Mouse (Mus musculus) MEL (cell line): ENCODE data around the gene Larp4b. TPM values are rescaled to one million over a fixed set of nuclear protein-coding genes. Genes with fewer than 3 reads are reported as not detected.

ENCODE experiments used
- DNase-seq: peaks from one replicate; pipeline ENCODE4 v3.0.0; 2011; ENCODE audit warnings: low read depth, low spot score
- H3K27ac ChIP-seq: 2 replicates; pipeline ENCODE4 v1.5.1; 2012; ENCODE audit warnings: low read depth, mild to moderate bottlenecking, control low read depth, low read length, moderate library complexity; ENCODE audit not compliant: control insufficient read depth
- H3K27me3 ChIP-seq, 2 experiments: fragments of 150-350 bp in 1 of 2; sonication (generic) in 1 of 2; 2 replicates each; pipeline ENCODE4 v1.6.1; 2012; ENCODE audit warnings: low read length in 2 of 2, mild to moderate bottlenecking in 2 of 2, improper control_type of control experiment in 1 of 2, moderate library complexity in 1 of 2; ENCODE audit not compliant: insufficient read depth in 2 of 2, control insufficient read depth in 1 of 2
- H3K36me3 ChIP-seq, 2 experiments: 2 replicates each; pipeline ENCODE4 v1.6.1; 2012 to 2014; ENCODE audit warnings: low read length in 2 of 2, improper control_type of control experiment in 1 of 2, inconsistent platforms in 1 of 2, mild to moderate bottlenecking in 1 of 2; ENCODE audit not compliant: insufficient read depth in 2 of 2, control insufficient read depth in 1 of 2
- H3K4me1 ChIP-seq, 2 experiments: fragments of 150-350 bp in 1 of 2; sonication (generic) in 1 of 2; 2 replicates each; pipeline ENCODE4 v1.6.1; 2012; ENCODE audit warnings: low read length in 2 of 2, improper control_type of control experiment in 1 of 2, mild to moderate bottlenecking in 1 of 2; ENCODE audit not compliant: insufficient read depth in 2 of 2, control insufficient read depth in 1 of 2
- H3K4me3 ChIP-seq, 2 experiments: fragments of 150-350 bp in 1 of 2; sonication (generic) in 1 of 2; 2 replicates each; pipeline ENCODE4 v1.5.1; 2012; ENCODE audit warnings: low read depth in 2 of 2, low read length in 2 of 2, mild to moderate bottlenecking in 2 of 2, moderate library complexity in 2 of 2, control low read depth in 1 of 2, improper control_type of control experiment in 1 of 2; ENCODE audit not compliant: control insufficient read depth in 1 of 2, insufficient read depth in 1 of 2
- H3K79me2 ChIP-seq: 2 replicates; pipeline ENCODE4 v1.6.1; 2012; ENCODE audit warnings: mild to moderate bottlenecking, low read length, moderate library complexity; ENCODE audit not compliant: control insufficient read depth, poor library complexity, insufficient read depth
- H3K9ac ChIP-seq: 2 replicates; pipeline ENCODE4 v1.6.1; 2012; ENCODE audit warnings: low read depth, mild to moderate bottlenecking, control low read depth, low read length, moderate library complexity; ENCODE audit not compliant: control insufficient read depth, poor library complexity, severe bottlenecking
- H3K9me3 ChIP-seq: fragments of 150-350 bp; sonication (generic); replicated peaks from 2 replicates; pipeline ENCODE4 v1.6.1; 2012; ENCODE audit warnings: mild to moderate bottlenecking, low read length, improper control_type of control experiment, moderate library complexity; ENCODE audit not compliant: insufficient read depth
- CTCF ChIP-seq, 3 experiments: IDR thresholded peaks in 2 of 3; conservative IDR thresholded peaks in 1 of 3; 2 replicates each; pipeline ENCODE4 v1.5.1; 2011 to 2012; ENCODE audit warnings: low read length in 3 of 3, low read depth in 2 of 3, mild to moderate bottlenecking in 2 of 3, improper control_type of control experiment in 1 of 3, inconsistent platforms in 1 of 3, mixed read lengths in 1 of 3, moderate library complexity in 1 of 3; ENCODE audit not compliant: control insufficient read depth in 1 of 3, insufficient read depth in 1 of 3, poor library complexity in 1 of 3, severe bottlenecking in 1 of 3
- GATA1 ChIP-seq: IDR thresholded peaks from 2 replicates; pipeline ENCODE4 v1.6.1; 2011; ENCODE audit warnings: low read depth, low read length, improper control_type of control experiment
- HCFC1 ChIP-seq: IDR thresholded peaks from 2 replicates; pipeline ENCODE4 v1.6.1; 2012; ENCODE audit warnings: low read depth, mild to moderate bottlenecking, inconsistent platforms, low read length, improper control_type of control experiment, moderate library complexity
- KAT2A ChIP-seq: conservative IDR thresholded peaks from 2 replicates; pipeline ENCODE4 v1.6.1; 2012; ENCODE audit warnings: low read depth, low read length, improper control_type of control experiment, inconsistent platforms
- MAX ChIP-seq: IDR thresholded peaks from 2 replicates; pipeline ENCODE4 v1.6.1; 2011; ENCODE audit warnings: low read length, improper control_type of control experiment
- MYB ChIP-seq: IDR thresholded peaks from 2 replicates; pipeline ENCODE4 v1.6.1; 2011; ENCODE audit warnings: mild to moderate bottlenecking, low read depth, low read length, improper control_type of control experiment
- MYC ChIP-seq: IDR thresholded peaks from 2 replicates; pipeline ENCODE4 v1.6.1; 2011; ENCODE audit warnings: low read depth, mild to moderate bottlenecking, low read length, improper control_type of control experiment, moderate library complexity
- NELFE ChIP-seq: IDR thresholded peaks from 2 replicates; pipeline ENCODE4 v1.6.1; 2011; ENCODE audit warnings: low read depth, low read length, improper control_type of control experiment
- NRF1 ChIP-seq: IDR thresholded peaks from 2 replicates; pipeline ENCODE4 v1.6.1; 2014; ENCODE audit warnings: low read depth, mild to moderate bottlenecking, inconsistent platforms, low read length, improper control_type of control experiment, moderate library complexity; ENCODE audit not compliant: poor library complexity, insufficient read depth, severe bottlenecking
- POLR2AphosphoS5 ChIP-seq: IDR thresholded peaks from 2 replicates; pipeline ENCODE4 v1.6.1; 2012; ENCODE audit warnings: low read depth, borderline replicate concordance, mild to moderate bottlenecking, inconsistent platforms, low read length, moderate library complexity, mixed read lengths
- RAD21 ChIP-seq: IDR thresholded peaks from 2 replicates; pipeline ENCODE4 v1.6.1; 2011; ENCODE audit warnings: mild to moderate bottlenecking, low read depth, low read length, improper control_type of control experiment
- RCOR1 ChIP-seq: IDR thresholded peaks from 2 replicates; pipeline ENCODE4 v1.6.1; 2012; ENCODE audit warnings: low read depth, mild to moderate bottlenecking, inconsistent platforms, low read length, improper control_type of control experiment
- SIN3A ChIP-seq: IDR thresholded peaks from 2 replicates; pipeline ENCODE4 v1.6.1; 2012; ENCODE audit warnings: low read length, improper control_type of control experiment, inconsistent platforms
- SMC3 ChIP-seq: IDR thresholded peaks from 2 replicates; pipeline ENCODE4 v1.6.1; 2011; ENCODE audit warnings: low read depth, low read length, improper control_type of control experiment
- TAL1 ChIP-seq: IDR thresholded peaks from 2 replicates; pipeline ENCODE4 v1.6.1; 2012; ENCODE audit warnings: mild to moderate bottlenecking, inconsistent platforms, low read length, moderate library complexity, mixed read lengths
- UBTF ChIP-seq: IDR thresholded peaks from 2 replicates; pipeline ENCODE4 v1.6.1; 2012; ENCODE audit warnings: low read depth, mild to moderate bottlenecking, inconsistent platforms, low read length, improper control_type of control experiment, moderate library complexity, borderline replicate concordance; ENCODE audit not compliant: insufficient read depth
- USF1 ChIP-seq: IDR thresholded peaks from 2 replicates; pipeline ENCODE4 v1.6.1; 2014; ENCODE audit warnings: low read depth, mild to moderate bottlenecking, inconsistent platforms, low read length, improper control_type of control experiment, moderate library complexity
- ZC3H11A ChIP-seq: IDR thresholded peaks from 2 replicates; pipeline ENCODE4 v1.6.1; 2012; ENCODE audit warnings: low read depth, mild to moderate bottlenecking, inconsistent platforms, low read length, improper control_type of control experiment
- ZKSCAN1 ChIP-seq: IDR thresholded peaks from 2 replicates; pipeline ENCODE4 v1.6.1; 2012; ENCODE audit warnings: low read depth, mild to moderate bottlenecking, inconsistent platforms, low read length, improper control_type of control experiment, moderate library complexity
- ZMIZ1 ChIP-seq: IDR thresholded peaks from 2 replicates; pipeline ENCODE4 v1.6.1; 2012; ENCODE audit warnings: low read depth, mild to moderate bottlenecking, inconsistent platforms, low read length, improper control_type of control experiment, moderate library complexity
- ZNF384 ChIP-seq: IDR thresholded peaks from 2 replicates; pipeline ENCODE4 v1.6.1; 2012; ENCODE audit warnings: low read depth, mild to moderate bottlenecking, inconsistent platforms, low read length, improper control_type of control experiment
- polyA plus RNA-seq, 2 experiments: library from polyadenylated mRNA; stranded (reverse) in 1 of 2; unstranded in 1 of 2; fragments of >175 nt in 1 of 2; fragments of >200 nt in 1 of 2; gene quantifications; 2 replicates each; pipeline versions ENCODE4 v1.2.1 to v1.2.4; 2012; ENCODE audit warnings: low replicate concordance in 2 of 2, low read depth in 1 of 2; ENCODE audit not compliant: insufficient read length in 2 of 2, insufficient read depth in 1 of 2, missing spikeins in 1 of 2
- total RNA-seq: library from RNA; depleted of rRNA; stranded (reverse); fragments of 300-350 nt; gene quantifications from 2 replicates; pipeline ENCODE4 v1.2.3, GENCODE M21; 2012

Gene Larp4b
- total and polyA plus RNA-seq, 3 experiments: 57.7 to 340 (median 67.0) TPM

GRCm38 (mm10) chr13:9082128-9082883, 11.4 kb upstream of the Larp4b start:
- Histone ChIP-seq H3K9me3 (no peaks in the 10 kb centered on the region), H3K36me3 (no peaks in the 10 kb centered on the region), H3K4me3 (no peak overlapping the region), H3K27me3 (peaks cover 2 to 5% of the 10 kb centered on the region in 2 experiments), H3K79me2 (no peaks in the 10 kb centered on the region), H3K4me1 (no peaks in the 10 kb centered on the region), H3K27ac (no peak overlapping the region), H3K9ac (no peak overlapping the region)
- no peak for DNase-seq
- TF ChIP-seq MAX (no peak), CTCF (IDR thresholded peaks at IDR 0.05 in 2 of 3, conservative IDR thresholded peaks at IDR 0.05 in 1 of 3; ENCODE audit: control insufficient read depth in 1 of 3, insufficient read depth in 1 of 3, low read depth in 2 of 3, low read length in 3 of 3, poor library complexity in 1 of 3, severe bottlenecking in 1 of 3) (no peak), GATA1 (no peak), TAL1 (no peak), HCFC1 (no peak), POLR2AphosphoS5 (no peak), NRF1 (no peak), KAT2A (no peak), ZMIZ1 (no peak), ZNF384 (no peak), ZKSCAN1 (no peak), SIN3A (no peak), NELFE (no peak), USF1 (no peak), UBTF (no peak), RAD21 (no peak), RCOR1 (no peak), MYB (no peak), SMC3 (no peak)

- Histone ChIP-seq H3K9me3 (no peaks in the 10 kb centered on the region), H3K27ac (peak overlapping the region; percentile 96), H3K27me3 (no peaks in the 10 kb centered on the region; a peak in 1 of 4 replicates), H3K9ac (peak overlapping the region; percentile 99), H3K79me2 (peaks cover 48% of the 10 kb centered on the region), H3K4me3 (peak overlapping the region; percentile 95 to 97), H3K36me3 (peaks cover 3 to 38% of the 10 kb centered on the region in 2 experiments), H3K4me1 (peaks cover 20 to 21% of the 10 kb centered on the region in 2 experiments)
- TF ChIP-seq MYC (0 out of 2 replicates have a peak, but pooled peaks have one; percentile 21), POLR2AphosphoS5 (no peak), SIN3A (peak; percentile 9; the same call in 1 of the 2 replicates), ZC3H11A (no peak)
- DNase-seq: peak; percentile 43
Measured at GRCm38 (mm10) chr13:9094186-9094980, 702 bp downstream of the Larp4b start.
